In genomic region chr10:5480097-5480496, GRCm38 (mm10) we compare ENCODE assay signal across 9 mouse cellular contexts.
DNase-seq lines count a peak whose midpoint lies in the region; ATAC-seq and TF ChIP-seq lines count a peak whose summit lies in the region.
"Had no signal": no experiment of that assay in that cellular context is flagged by ENCODE, and none has a peak within 500 bp of the region (broad histone marks: within the 10 kb centered on the region; RNA-seq: fewer than 3 reads in every experiment).

No protein-coding gene starts in this region.

- H3K4me2 ChIP-seq in lung, embryonic 14.5 days: no peak overlapping the region
- 0 out of 2 replicates have a peak overlapping the region, but pooled peaks have one; percentile 11 for H3K4me2 ChIP-seq in stomach, postnatal 0 days (replicated peaks; ENCODE audit: low read depth)
- H3K4me2 ChIP-seq: liver, embryonic 15.5 days had no signal

- WGBS in lung, embryonic 14.5 days: 44% methylated on average over 6 of the region's 6 CpGs
- 39% methylated on average over 6 of the region's 6 CpGs for WGBS in stomach, postnatal 0 days

- no peak for TF ChIP-seq EP300 in stomach, postnatal 0 days (optimal IDR thresholded peaks at IDR 0.05)

- peak; percentile 84 for TF ChIP-seq CTCF in lung, embryonic 14.5 days (IDR thresholded peaks at IDR 0.05; ENCODE audit: low read depth)
- TF ChIP-seq CTCF in stomach, postnatal 0 days (IDR thresholded peaks at IDR 0.05; ENCODE audit: low read depth): peak; percentile 82

- no peak overlapping the region for H3K4me3 ChIP-seq in lung, embryonic 14.5 days (ENCODE audit: low read depth, low read length)
- H3K4me3 ChIP-seq in stomach, postnatal 0 days (ENCODE audit: low read depth, low read length): no peak overlapping the region
- H3K4me3 ChIP-seq: liver, embryonic 15.5 days had no signal

- H3K36me3 ChIP-seq in lung, embryonic 14.5 days (ENCODE audit: insufficient read depth): no peaks in the 10 kb centered on the region
- H3K36me3 ChIP-seq in stomach, postnatal 0 days (ENCODE audit: control insufficient read depth, insufficient read depth, low read length): no peaks in the 10 kb centered on the region
- H3K36me3 ChIP-seq: liver, embryonic 15.5 days had no signal

- ATAC-seq in lung, embryonic 14.5 days (ENCODE audit: insufficient read depth): no peak
- no peak for ATAC-seq in stomach, postnatal 0 days (ENCODE audit: low FRiP score, low TSS enrichment)

- H3K9me3 ChIP-seq in lung, embryonic 14.5 days (ENCODE audit: low read depth, low read length): no peaks in the 10 kb centered on the region
- no peaks in the 10 kb centered on the region for H3K9me3 ChIP-seq in stomach, postnatal 0 days (ENCODE audit: control insufficient read depth, low read length)
- H3K9me3 ChIP-seq: liver, embryonic 15.5 days had no signal

- no peaks in the 10 kb centered on the region for H3K4me1 ChIP-seq in lung, embryonic 14.5 days (ENCODE audit: insufficient read depth)
- H3K4me1 ChIP-seq in stomach, postnatal 0 days (replicated peaks; ENCODE audit: control insufficient read depth, insufficient read depth): no peaks in the 10 kb centered on the region
- H3K4me1 ChIP-seq: liver, embryonic 15.5 days had no signal

- H3K27me3 ChIP-seq in lung, embryonic 14.5 days (ENCODE audit: insufficient read depth, low read length): no peaks in the 10 kb centered on the region
- H3K27me3 ChIP-seq in stomach, postnatal 0 days (ENCODE audit: control insufficient read depth, insufficient read depth, low read length): no peaks in the 10 kb centered on the region
- H3K27me3 ChIP-seq: liver, embryonic 15.5 days had no signal

- H3K27ac ChIP-seq in lung, embryonic 14.5 days (ENCODE audit: low read depth): no peak overlapping the region
- H3K27ac ChIP-seq in stomach, postnatal 0 days (replicated peaks): no peak overlapping the region
- H3K27ac ChIP-seq: liver, embryonic 15.5 days had no signal

- H3K9ac ChIP-seq in lung, embryonic 14.5 days: no peak overlapping the region
- H3K9ac ChIP-seq in stomach, postnatal 0 days (ENCODE audit: low read length): no peak overlapping the region
- H3K9ac ChIP-seq: liver, embryonic 15.5 days had no signal

- DNase-seq in gastrocnemius, postnatal 10 days: peak; percentile 33
- no peak for DNase-seq in gastrocnemius, adult 8-10 months (ENCODE audit: low spot score in 2 of 2)
- DNase-seq in urinary bladder, postnatal 14 days (ENCODE audit: low spot score): peak; percentile 47
- no peak for DNase-seq in urinary bladder, adult 2 months (ENCODE audit: low spot score)
- peak; percentile 64 for DNase-seq in cerebellum, adult 9-11 months
- peak; percentile 57 for DNase-seq in heart, postnatal 4 days
- peak; percentile 80 for DNase-seq in lung, embryonic 14.5 days
- peak; percentile 34 for DNase-seq in stomach, postnatal 0 days (ENCODE audit: low spot score)

Comparison
In these comparisons a context has a peak if more than half of its experiments do, and no peak if none do; other contexts are left out.
1. DNase-seq: peak in gastrocnemius, postnatal 10 days (single experiment), urinary bladder, postnatal 14 days (single experiment), cerebellum, adult 9-11 months (single experiment), heart, postnatal 4 days (single experiment), lung, embryonic 14.5 days (single experiment) and stomach, postnatal 0 days (single experiment); none in gastrocnemius, adult 8-10 months (0 of 2) and urinary bladder, adult 2 months (single experiment).